Mouse (Mus musculus): ENCODE measurements around the gene Ddost.
A peak's percentile ranks its signal among the peaks of the same experiment; 100 is the strongest.
"Not testable (repeated sequence)": the region's sequence is repeated elsewhere in the genome, so short reads cannot be mapped to it uniquely, and the experiment has no call there.

The Ddost gene

GRCm38 (mm10) chr4:138311595-138311994, 7.1 kb downstream of the Ddost start:
- no peak for DNase-seq (ENCODE audit: low spot score in 2 of 2)

GRCm38 (mm10) chr4:138312105-138312504, 7.6 kb downstream of the Ddost start:
- no peak for DNase-seq (ENCODE audit: low spot score in 2 of 2)

GRCm38 (mm10) chr4:138313021-138313420, 8.5 kb downstream of the Ddost start:
- DNase-seq (ENCODE audit: low spot score in 2 of 2): no peak

GRCm38 (mm10) chr4:138313795-138314194, 9.3 kb downstream of the Ddost start:
- no peak for DNase-seq (ENCODE audit: low spot score in 2 of 2)

GRCm38 (mm10) chr4:138315781-138316180, 11.3 kb downstream of the Ddost start:
- no peak for DNase-seq (ENCODE audit: low spot score in 2 of 2)

GRCm38 (mm10) chr4:138316369-138316768, 11.8 kb downstream of the Ddost start:
- DNase-seq (ENCODE audit: low spot score in 2 of 2): no peak

- peak in 1 of 2 experiments; percentile 54 for DNase-seq (ENCODE audit: low spot score in 2 of 2)
These were observed 14.2 kb downstream of the Ddost start for GRCm38 (mm10) chr4:138318509-138319266.

- DNase-seq (ENCODE audit: low spot score in 2 of 2): peak; percentile 82 to 88
These were observed 15.0 kb downstream of the Ddost start for GRCm38 (mm10) chr4:138319508-138319907.

GRCm38 (mm10) chr4:138320711-138321110, 16.2 kb downstream of the Ddost start:
- DNase-seq (ENCODE audit: low spot score in 2 of 2): no peak

GRCm38 (mm10) chr4:138321488-138321887, 17.0 kb downstream of the Ddost start:
- DNase-seq (ENCODE audit: low spot score in 2 of 2): no peak

- DNase-seq (ENCODE audit: low spot score in 2 of 2): no peak
These were observed 18.2 kb downstream of the Ddost start for GRCm38 (mm10) chr4:138322692-138323091.

- DNase-seq (ENCODE audit: low spot score in 2 of 2): no peak
These were observed 19.2 kb downstream of the Ddost start for GRCm38 (mm10) chr4:138323753-138324152.

- DNase-seq (ENCODE audit: low spot score in 2 of 2): no peak
These were observed 19.9 kb downstream of the Ddost start for GRCm38 (mm10) chr4:138324451-138324850.

GRCm38 (mm10) chr4:138325466-138326076, 21.0 kb downstream of the Ddost start:
- DNase-seq (ENCODE audit: low spot score in 2 of 2): peak; percentile 78 to 85

GRCm38 (mm10) chr4:138326077-138326695, 21.7 kb downstream of the Ddost start, which contains the start of gene Pink1:
TSS of gene Pink1 (minus strand) at chr4:138326307.
- DNase-seq (ENCODE audit: low spot score in 2 of 2): peak; percentile 89 to 91

GRCm38 (mm10) chr4:138327155-138327554, 22.6 kb downstream of the Ddost start:
- DNase-seq (ENCODE audit: low spot score in 2 of 2): not testable (repeated sequence)

- DNase-seq (ENCODE audit: low spot score in 2 of 2): no peak
These were observed 23.5 kb downstream of the Ddost start for GRCm38 (mm10) chr4:138327891-138328470.

- DNase-seq (ENCODE audit: low spot score in 2 of 2): no peak
These were observed 25.7 kb downstream of the Ddost start for GRCm38 (mm10) chr4:138330264-138330671.

GRCm38 (mm10) chr4:138331647-138332046, 27.1 kb downstream of the Ddost start:
- DNase-seq (ENCODE audit: low spot score in 2 of 2): no peak

GRCm38 (mm10) chr4:138333135-138333534, 28.6 kb downstream of the Ddost start:
- DNase-seq (ENCODE audit: low spot score in 2 of 2): no peak

GRCm38 (mm10) chr4:138335036-138335435, 30.5 kb downstream of the Ddost start:
- no peak for DNase-seq (ENCODE audit: low spot score in 2 of 2)

- DNase-seq (ENCODE audit: low spot score in 2 of 2): no peak
These were observed 31.1 kb downstream of the Ddost start for GRCm38 (mm10) chr4:138335648-138336047.

All from frontal cortex, postnatal 25 days (tissue).